Mouse (Mus musculus) G1E (cell line): ENCODE measurements around the gene Acnat1. TPM values are rescaled to one million over a fixed set of nuclear protein-coding genes. Genes with fewer than 3 reads are reported as not detected.

Source experiments
- ATAC-seq: 2 replicates; pipeline ENCODE4 v1.8.0; 2016; ENCODE audit warnings: mild to moderate bottlenecking; ENCODE audit not compliant: insufficient number of reproducible peaks, poor library complexity, low FRiP score, severe bottlenecking; ENCODE audit errors: extremely low read depth
- DNase-seq: peaks from one replicate; pipeline ENCODE4 v3.0.0; 2012; ENCODE audit warnings: low spot score
- H3K27me3 ChIP-seq: 2 replicates; pipeline ENCODE4 v1.6.1; 2012; ENCODE audit warnings: mild to moderate bottlenecking, low read length, inconsistent platforms; ENCODE audit not compliant: insufficient read depth
- H3K36me3 ChIP-seq: replicated peaks from 2 replicates; pipeline ENCODE3; 2012; ENCODE audit warnings: mild to moderate bottlenecking, inconsistent platforms
- H3K4me1 ChIP-seq: 2 replicates; pipeline ENCODE4 v1.6.1; 2012; ENCODE audit warnings: low read depth, low read length, inconsistent platforms, mixed read lengths; ENCODE audit not compliant: insufficient read depth
- H3K4me3 ChIP-seq: 2 replicates; pipeline ENCODE4 v1.5.1; 2012; ENCODE audit warnings: low read depth, mild to moderate bottlenecking, inconsistent platforms, low read length, moderate library complexity, mixed read lengths
- H3K9me3 ChIP-seq: replicated peaks from 2 replicates; pipeline ENCODE4 v1.6.1; 2012; ENCODE audit warnings: inconsistent platforms
- CTCF ChIP-seq: IDR thresholded peaks from 2 replicates; pipeline ENCODE4 v1.5.1; 2012; ENCODE audit warnings: low read depth, low read length, inconsistent platforms, mixed read lengths
- GATA1 ChIP-seq: IDR thresholded peaks from 2 replicates; pipeline ENCODE4 v1.6.1; 2012; ENCODE audit warnings: borderline replicate concordance, low read length, inconsistent platforms, mixed read lengths
- GATA2 ChIP-seq: IDR thresholded peaks from 2 replicates; pipeline ENCODE4 v1.6.1; 2012; ENCODE audit warnings: low read depth, low read length, inconsistent platforms, borderline replicate concordance
- POLR2AphosphoS5 ChIP-seq: IDR thresholded peaks from 2 replicates; pipeline ENCODE4 v1.6.1; 2012; ENCODE audit warnings: low read depth, low read length, inconsistent platforms; ENCODE audit not compliant: insufficient replicate concordance
- TAL1 ChIP-seq: conservative IDR thresholded peaks from 2 replicates; pipeline ENCODE4 v1.6.1; 2012; ENCODE audit warnings: low read depth, low read length, inconsistent platforms, mixed read lengths
- polyA plus RNA-seq: library from polyadenylated mRNA; stranded (reverse); fragments of >175 nt; gene quantifications from 2 replicates; pipeline ENCODE4 v1.2.3, GENCODE M21; 2012
- total RNA-seq, 2 experiments: library from RNA; stranded (forward) in 1 of 2; stranded (reverse) in 1 of 2; fragments of 200-1000 nt in 1 of 2; fragments of >200 nt in 1 of 2; fragmentation: Nextera tagmentation in 1 of 2; gene quantifications; 2 replicates each; pipeline ENCODE4 v1.2.3; 2014 to 2017

The Acnat1 gene
- total RNA-seq (2014; fragmentation: Nextera tagmentation) (not detected in 2 replicates), total RNA-seq (2017) (0.17 TPM in 1 of 2 replicates, not detected in the other), polyA plus RNA-seq (not detected in 2 replicates)

DNA sequence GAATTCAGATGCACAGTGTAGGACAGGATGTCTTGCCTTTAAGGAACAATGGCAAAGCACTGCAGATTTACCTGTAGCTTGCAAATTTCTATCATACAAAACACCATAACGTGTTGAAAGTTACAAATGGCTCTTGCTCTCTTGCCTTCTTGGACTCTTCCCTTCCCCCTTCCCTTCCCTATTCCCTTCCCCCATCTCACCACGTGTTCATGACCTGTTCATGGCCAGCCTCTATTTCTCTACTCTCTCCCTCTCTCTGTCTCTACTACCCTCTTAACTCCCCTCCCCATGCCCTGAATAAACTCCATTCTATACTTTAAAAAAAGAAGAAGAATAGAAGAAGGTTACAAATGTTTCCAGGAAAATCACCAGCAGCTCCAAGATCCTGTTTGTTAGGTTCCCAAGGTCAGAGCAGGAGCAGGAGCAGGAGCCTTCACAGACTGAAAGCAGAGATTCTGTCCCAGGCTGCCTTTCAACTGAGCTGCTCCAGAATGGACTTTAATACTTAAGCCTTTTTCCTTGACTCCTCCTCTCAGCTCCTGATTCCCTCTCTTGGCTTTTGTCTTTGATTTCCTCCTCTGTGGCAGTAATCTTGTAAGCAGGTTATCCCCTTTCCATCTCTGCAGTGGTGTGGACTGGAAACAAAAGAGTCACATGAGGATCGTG, at the start of gene Acnat1:
Gene Acnat1 (minus strand): TSS at position 478 of the 666 bp plus-strand sequence.
- ATAC-seq = no peak
- H3K4me3 ChIP-seq = no peak within 1 kb of the TSS
- peaks cover 4% of the 10 kb centered on the region for H3K4me1 ChIP-seq
- H3K36me3 ChIP-seq = no peaks in the 10 kb centered on the region
- no peaks in the 10 kb centered on the region for H3K27me3 ChIP-seq
- H3K9me3 ChIP-seq = no peaks in the 10 kb centered on the region
- TF ChIP-seq GATA2 = no peak
- no peak for TF ChIP-seq TAL1
- DNase-seq = no peak

DNA sequence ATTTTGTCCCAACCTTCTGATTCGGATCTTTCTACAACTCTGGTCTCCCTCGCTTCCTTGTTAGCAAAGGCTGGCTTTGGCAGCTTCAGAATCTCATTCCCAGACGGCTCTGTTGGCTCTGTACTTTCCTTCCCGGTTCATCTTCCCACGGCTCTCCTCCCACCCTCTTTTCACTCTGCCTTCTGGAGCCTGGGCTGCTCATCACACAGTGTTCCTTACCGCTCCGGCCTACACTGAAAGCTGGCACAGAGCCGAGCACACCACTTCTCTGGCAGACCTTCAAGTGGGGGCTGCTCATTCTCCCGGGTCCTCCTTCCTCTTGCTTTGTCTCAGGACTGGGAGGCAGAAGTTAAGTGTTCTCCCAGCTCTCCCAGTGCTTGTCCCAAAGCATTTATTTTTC, 48.9 kb upstream of the Acnat1 start:
- Histone ChIP-seq H3K4me3 (no peak overlapping the region), H3K36me3 (peaks cover 28% of the 10 kb centered on the region), H3K9me3 (no peaks in the 10 kb centered on the region), H3K27me3 (no peaks in the 10 kb centered on the region), H3K4me1 (peaks cover 26% of the 10 kb centered on the region)
- TF ChIP-seq POLR2AphosphoS5 (no peak), GATA1 (no peak), TAL1 (no peak), CTCF (no peak), GATA2 (no peak)
- DNase-seq = no peak
- ATAC-seq = no peak

DNA sequence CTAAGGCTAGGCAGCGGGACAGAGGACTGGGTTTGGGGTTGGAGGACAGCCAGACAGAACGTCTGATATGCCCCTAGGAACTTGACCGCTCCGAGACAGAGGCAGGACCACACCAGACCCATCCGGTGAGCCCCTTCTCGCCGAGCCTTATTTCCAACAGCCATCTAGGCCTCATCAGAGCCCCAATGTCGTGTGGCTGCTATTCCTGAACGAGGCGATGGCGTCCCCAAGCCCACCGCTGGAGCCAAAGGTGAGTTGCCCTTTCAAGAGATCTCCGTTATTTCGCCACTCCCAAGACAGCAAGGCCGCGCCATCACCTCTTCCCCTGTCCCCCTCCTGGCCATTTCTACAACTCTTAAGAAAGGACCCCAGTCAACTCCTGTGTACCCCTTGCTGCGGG, 47.6 kb upstream of the Acnat1 start:
- ATAC-seq (peak; percentile 9), DNase-seq (peak; percentile 8)

DNA sequence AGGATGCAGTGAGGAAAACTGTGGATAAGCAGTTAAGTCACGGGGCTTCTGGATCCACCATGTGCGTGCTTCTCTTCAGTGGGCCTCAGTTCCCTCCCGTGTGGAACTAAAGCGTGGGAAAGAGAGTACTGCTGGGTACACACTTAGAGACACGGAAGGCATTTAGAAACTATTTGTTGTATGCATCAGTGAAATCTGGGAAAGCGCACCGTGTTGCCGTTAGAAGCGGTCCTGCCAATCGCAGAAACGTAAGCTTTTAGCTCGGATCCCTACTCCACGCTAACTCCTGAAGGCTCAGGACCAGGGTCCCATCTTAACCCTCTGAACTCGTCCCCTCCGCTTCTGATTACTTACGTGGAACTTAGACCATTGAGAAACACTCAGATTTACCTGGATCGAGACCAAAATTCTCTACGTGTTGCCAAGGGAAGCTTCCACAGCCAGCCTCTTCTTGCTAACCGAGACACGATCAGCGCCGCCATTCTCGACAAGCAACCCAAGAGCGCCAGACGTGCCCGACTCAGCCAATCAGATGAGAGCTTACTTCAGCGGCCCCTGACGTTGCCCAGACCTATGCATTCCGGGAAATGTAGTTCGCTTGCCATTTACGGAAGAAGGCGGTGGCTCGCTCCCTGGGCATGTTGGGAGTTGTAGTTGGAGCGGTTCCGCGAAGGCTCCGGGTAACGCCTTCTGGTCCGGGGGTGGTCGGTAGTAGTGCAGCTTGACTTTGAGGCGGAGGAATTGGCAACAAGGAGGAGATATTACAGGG, 47.0 kb upstream of the Acnat1 start, which contains the start of the genes Mrpl50 and Zfp189:
Gene Mrpl50 (minus strand): TSS at position 522 of the 769 bp plus-strand sequence.
Gene Zfp189 (plus strand): TSS at position 605 of the 769 bp plus-strand sequence.
- Histone ChIP-seq H3K27me3 (no peaks in the 10 kb centered on the region), H3K4me3 (peak within 1 kb of the TSS; percentile 78), H3K36me3 (peaks cover 37% of the 10 kb centered on the region), H3K9me3 (no peaks in the 10 kb centered on the region), H3K4me1 (peaks cover 30% of the 10 kb centered on the region)
- ATAC-seq = peak; percentile 99
- DNase-seq = peak; percentile 89
- TF ChIP-seq TAL1 = no peak
- TF ChIP-seq POLR2AphosphoS5 = no peak
- TF ChIP-seq GATA2 = no peak
- no peak for TF ChIP-seq CTCF
- TF ChIP-seq GATA1 = no peak

More for the DNA sequence above, 47.6 kb upstream of the Acnat1 start:
- peaks cover 35% of the 10 kb centered on the region for H3K36me3 ChIP-seq
- peak overlapping the region; percentile 78 for H3K4me3 ChIP-seq
- no peaks in the 10 kb centered on the region for H3K27me3 ChIP-seq
- H3K4me1 ChIP-seq = peaks cover 30% of the 10 kb centered on the region
- H3K9me3 ChIP-seq = no peaks in the 10 kb centered on the region
- TF ChIP-seq GATA1 (no peak), GATA2 (no peak), TAL1 (no peak), POLR2AphosphoS5 (no peak), CTCF (no peak)

DNA sequence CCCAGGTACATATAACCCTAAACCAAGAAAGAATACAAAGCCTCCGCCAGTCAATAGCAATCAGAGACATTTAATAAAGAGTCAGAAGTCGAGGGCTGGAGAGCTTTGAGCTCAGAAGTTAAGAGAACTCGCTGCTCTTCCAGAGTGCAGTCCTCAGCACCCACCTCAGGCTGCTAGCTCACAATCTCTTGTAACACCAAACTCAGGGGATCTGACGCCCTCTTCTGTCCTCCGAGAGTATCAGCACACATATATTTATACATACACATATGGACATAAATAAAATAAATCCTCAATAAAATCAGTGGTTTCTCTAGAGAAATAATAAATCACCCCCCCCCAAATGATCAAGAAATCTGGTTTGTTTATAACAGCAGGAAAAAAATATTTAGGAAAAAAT, 45.8 kb upstream of the Acnat1 start:
- no peaks in the 10 kb centered on the region for H3K9me3 ChIP-seq
- TF ChIP-seq GATA1 = no peak
- TF ChIP-seq CTCF = no peak
- no peak for TF ChIP-seq TAL1
- no peak for TF ChIP-seq POLR2AphosphoS5
- TF ChIP-seq GATA2 = no peak
- ATAC-seq = no peak
- H3K36me3 ChIP-seq = peaks cover 41% of the 10 kb centered on the region
- peaks cover 30% of the 10 kb centered on the region for H3K4me1 ChIP-seq
- DNase-seq = no peak
- peak overlapping the region; percentile 31; the same call in 1 of the 2 replicates for H3K4me3 ChIP-seq
- H3K27me3 ChIP-seq = no peaks in the 10 kb centered on the region

- no peak overlapping the region for H3K4me3 ChIP-seq
- ATAC-seq (no peak), DNase-seq (no peak)
- H3K36me3 ChIP-seq = peaks cover 56% of the 10 kb centered on the region
- no peak for TF ChIP-seq GATA2
- TF ChIP-seq TAL1 = no peak
- no peak for TF ChIP-seq GATA1
- no peak for TF ChIP-seq POLR2AphosphoS5
- TF ChIP-seq CTCF = no peak
- no peaks in the 10 kb centered on the region for H3K27me3 ChIP-seq
- no peaks in the 10 kb centered on the region for H3K9me3 ChIP-seq
- peaks cover 19% of the 10 kb centered on the region for H3K4me1 ChIP-seq
These were observed 40.7 kb upstream of the Acnat1 start for GRCm38 (mm10) chr4:49514441-49514840.
